Mouse (Mus musculus) frontal cortex, postnatal 14 days (tissue): ENCODE results near the gene Zfp108.

Experiments
- DNase-seq, 2 experiments: peaks; one replicate each; pipeline ENCODE4 v3.0.0; 2022; ENCODE audit warnings: low spot score in 2 of 2

Zfp108 gene

GRCm38 (mm10) chr7:24286090-24286489 lies 31.5 kb downstream of the Zfp108 start:
- no peak for DNase-seq

- no peak for DNase-seq
Observed at GRCm38 (mm10) chr7:24286916-24287315, 32.3 kb downstream of the Zfp108 start.

GRCm38 (mm10) chr7:24287670-24288069 lies 33.1 kb downstream of the Zfp108 start:
- DNase-seq: no peak

GRCm38 (mm10) chr7:24288512-24288911 lies 33.9 kb downstream of the Zfp108 start:
- no peak for DNase-seq

- no peak for DNase-seq
Observed at GRCm38 (mm10) chr7:24290106-24290693, 35.6 kb downstream of the Zfp108 start.

- DNase-seq: no peak
Observed at GRCm38 (mm10) chr7:24291387-24292090, 36.9 kb downstream of the Zfp108 start.

GRCm38 (mm10) chr7:24293061-24293851 lies 38.7 kb downstream of the Zfp108 start:
- DNase-seq: no peak

GRCm38 (mm10) chr7:24294763-24295162 lies 40.2 kb downstream of the Zfp108 start:
- DNase-seq: no peak

- no peak for DNase-seq
Observed at GRCm38 (mm10) chr7:24295376-24295775, 40.8 kb downstream of the Zfp108 start.

- no peak for DNase-seq
Observed at GRCm38 (mm10) chr7:24296386-24296785, 41.8 kb downstream of the Zfp108 start.

- no peak for DNase-seq
Observed at GRCm38 (mm10) chr7:24297361-24298095, 42.9 kb downstream of the Zfp108 start.

GRCm38 (mm10) chr7:24298635-24298972 lies 44.0 kb downstream of the Zfp108 start:
- DNase-seq: no peak

- DNase-seq: peak; percentile 84 to 87
Observed at GRCm38 (mm10) chr7:24298973-24299708, 44.5 kb downstream of the Zfp108 start.

- no peak for DNase-seq
Observed at GRCm38 (mm10) chr7:24299823-24300481, 45.4 kb downstream of the Zfp108 start.

GRCm38 (mm10) chr7:24300771-24301282 lies 46.2 kb downstream of the Zfp108 start, which contains the start of gene Zfp61:
Zfp61 (minus strand) TSS chr7:24301232.
- DNase-seq: no peak
